Mouse (Mus musculus): ENCODE measurements around the gene Olfr613. TPM values are rescaled to one million over a fixed set of nuclear protein-coding genes. Genes with fewer than 3 reads are reported as not detected.
"Not testable (repeated sequence)": the region's sequence is repeated elsewhere in the genome, so short reads cannot be mapped to it uniquely, and the experiment has no call there.

Olfr613 gene
- polyA plus RNA-seq (2011; ENCODE audit: insufficient read depth, insufficient read length, low read depth, missing spikeins) = not detected in 2 replicates

- H3K27ac ChIP-seq (ENCODE audit: insufficient read depth, low read length) = no peak within 1 kb of the TSS
- H3K36me3 ChIP-seq (ENCODE audit: control insufficient read depth, insufficient read depth, low read length, poor library complexity, severe bottlenecking) = no peaks in the 10 kb centered on the region
- no peaks in the 10 kb centered on the region for H3K4me1 ChIP-seq (ENCODE audit: control insufficient read depth, insufficient read depth, low read length)
- no peaks in the 10 kb centered on the region for H3K9me3 ChIP-seq (replicated peaks; ENCODE audit: control insufficient read depth, insufficient read depth, low read length, poor library complexity, severe bottlenecking)
- no peak within 1 kb of the TSS for H3K4me3 ChIP-seq (ENCODE audit: low read depth, low read length)
- TF ChIP-seq POLR2A (IDR thresholded peaks at IDR 0.05; ENCODE audit: insufficient read depth, low read length) (no peak), EP300 (IDR thresholded peaks at IDR 0.05; ENCODE audit: insufficient read depth, low read depth, low read length) (no peak), CTCF (IDR thresholded peaks at IDR 0.05; ENCODE audit: low read depth, low read length) (no peak)
- H3K27me3 ChIP-seq (ENCODE audit: control insufficient read depth, insufficient read depth, low read length, poor library complexity, severe bottlenecking) = no peaks in the 10 kb centered on the region
- no peak within 1 kb of the TSS for H3K9ac ChIP-seq (ENCODE audit: low read depth, poor library complexity, severe bottlenecking)
These were observed at the start of gene Olfr613 for GRCm38 (mm10) chr7:103547774-103548173. Gene Olfr613 (plus strand): TSS chr7:103548074.

- Histone ChIP-seq H3K9me3 (replicated peaks; ENCODE audit: control insufficient read depth, insufficient read depth, low read length, poor library complexity, severe bottlenecking) (no peaks in the 10 kb centered on the region), H3K4me1 (ENCODE audit: control insufficient read depth, insufficient read depth, low read length) (no peaks in the 10 kb centered on the region), H3K36me3 (ENCODE audit: control insufficient read depth, insufficient read depth, low read length, poor library complexity, severe bottlenecking) (no peaks in the 10 kb centered on the region), H3K27ac (ENCODE audit: insufficient read depth, low read length) (no peak within 1 kb of the TSS), H3K9ac (ENCODE audit: low read depth, poor library complexity, severe bottlenecking) (no peak within 1 kb of the TSS), H3K27me3 (ENCODE audit: control insufficient read depth, insufficient read depth, low read length, poor library complexity, severe bottlenecking) (no peaks in the 10 kb centered on the region), H3K4me3 (ENCODE audit: low read depth, low read length) (no peak within 1 kb of the TSS)
- TF ChIP-seq POLR2A (IDR thresholded peaks at IDR 0.05; ENCODE audit: insufficient read depth, low read length) (no peak), CTCF (IDR thresholded peaks at IDR 0.05; ENCODE audit: low read depth, low read length) (no peak), EP300 (IDR thresholded peaks at IDR 0.05; ENCODE audit: insufficient read depth, low read depth, low read length) (no peak)
These were observed 35.9 kb upstream of the Olfr613 start, which contains the start of gene Olfr610 for GRCm38 (mm10) chr7:103512022-103512421. Gene Olfr610 (minus strand): TSS chr7:103512122.

GRCm38 (mm10) chr7:103520746-103521145 lies 27.1 kb upstream of the Olfr613 start, which contains the start of gene Olfr611:
Gene Olfr611 (minus strand): TSS chr7:103520846.
- H3K4me1 ChIP-seq (ENCODE audit: control insufficient read depth, insufficient read depth, low read length); H3K9ac ChIP-seq (ENCODE audit: low read depth, poor library complexity, severe bottlenecking); H3K4me3 ChIP-seq (ENCODE audit: low read depth, low read length); H3K27me3 ChIP-seq (ENCODE audit: control insufficient read depth, insufficient read depth, low read length, poor library complexity, severe bottlenecking); H3K36me3 ChIP-seq (ENCODE audit: control insufficient read depth, insufficient read depth, low read length, poor library complexity, severe bottlenecking); H3K27ac ChIP-seq (ENCODE audit: insufficient read depth, low read length); H3K9me3 ChIP-seq (replicated peaks; ENCODE audit: control insufficient read depth, insufficient read depth, low read length, poor library complexity, severe bottlenecking): not testable (repeated sequence)

- not testable (repeated sequence) for H3K27ac ChIP-seq (ENCODE audit: insufficient read depth, low read length); H3K9me3 ChIP-seq (replicated peaks; ENCODE audit: control insufficient read depth, insufficient read depth, low read length, poor library complexity, severe bottlenecking); H3K4me1 ChIP-seq (ENCODE audit: control insufficient read depth, insufficient read depth, low read length); H3K27me3 ChIP-seq (ENCODE audit: control insufficient read depth, insufficient read depth, low read length, poor library complexity, severe bottlenecking); H3K9ac ChIP-seq (ENCODE audit: low read depth, poor library complexity, severe bottlenecking); H3K4me3 ChIP-seq (ENCODE audit: low read depth, low read length); H3K36me3 ChIP-seq (ENCODE audit: control insufficient read depth, insufficient read depth, low read length, poor library complexity, severe bottlenecking)
These were observed 5.3 kb upstream of the Olfr613 start, which contains the start of gene Olfr612 for GRCm38 (mm10) chr7:103542617-103543016. Gene Olfr612 (minus strand): TSS chr7:103542717.

GRCm38 (mm10) chr7:103555779-103556178 lies 7.9 kb downstream of the Olfr613 start, which contains the start of gene Olfr615:
Gene Olfr615 (plus strand): TSS chr7:103556079.
- Histone ChIP-seq H3K27ac (ENCODE audit: insufficient read depth, low read length) (no peak within 1 kb of the TSS), H3K9ac (ENCODE audit: low read depth, poor library complexity, severe bottlenecking) (no peak within 1 kb of the TSS), H3K27me3 (ENCODE audit: control insufficient read depth, insufficient read depth, low read length, poor library complexity, severe bottlenecking) (no peaks in the 10 kb centered on the region), H3K4me3 (ENCODE audit: low read depth, low read length) (no peak within 1 kb of the TSS), H3K4me1 (ENCODE audit: control insufficient read depth, insufficient read depth, low read length) (no peaks in the 10 kb centered on the region), H3K36me3 (ENCODE audit: control insufficient read depth, insufficient read depth, low read length, poor library complexity, severe bottlenecking) (no peaks in the 10 kb centered on the region), H3K9me3 (replicated peaks; ENCODE audit: control insufficient read depth, insufficient read depth, low read length, poor library complexity, severe bottlenecking) (no peaks in the 10 kb centered on the region)
- TF ChIP-seq EP300 (IDR thresholded peaks at IDR 0.05; ENCODE audit: insufficient read depth, low read depth, low read length) (no peak), CTCF (IDR thresholded peaks at IDR 0.05; ENCODE audit: low read depth, low read length) (no peak), POLR2A (IDR thresholded peaks at IDR 0.05; ENCODE audit: insufficient read depth, low read length) (no peak)

GRCm38 (mm10) chr7:103569043-103569442 lies 21.2 kb downstream of the Olfr613 start, which contains the start of gene Olfr616:
Gene Olfr616 (minus strand): TSS chr7:103569143.
- H3K4me3 ChIP-seq (ENCODE audit: low read depth, low read length) = no peak within 1 kb of the TSS
- TF ChIP-seq EP300 (IDR thresholded peaks at IDR 0.05; ENCODE audit: insufficient read depth, low read depth, low read length) (no peak), POLR2A (IDR thresholded peaks at IDR 0.05; ENCODE audit: insufficient read depth, low read length) (no peak), CTCF (IDR thresholded peaks at IDR 0.05; ENCODE audit: low read depth, low read length) (no peak)
- H3K27me3 ChIP-seq (ENCODE audit: control insufficient read depth, insufficient read depth, low read length, poor library complexity, severe bottlenecking) = no peaks in the 10 kb centered on the region
- H3K36me3 ChIP-seq (ENCODE audit: control insufficient read depth, insufficient read depth, low read length, poor library complexity, severe bottlenecking) = no peaks in the 10 kb centered on the region
- H3K27ac ChIP-seq (ENCODE audit: insufficient read depth, low read length) = no peak within 1 kb of the TSS
- no peaks in the 10 kb centered on the region for H3K9me3 ChIP-seq (replicated peaks; ENCODE audit: control insufficient read depth, insufficient read depth, low read length, poor library complexity, severe bottlenecking)
- no peak within 1 kb of the TSS for H3K9ac ChIP-seq (ENCODE audit: low read depth, poor library complexity, severe bottlenecking)
- no peaks in the 10 kb centered on the region for H3K4me1 ChIP-seq (ENCODE audit: control insufficient read depth, insufficient read depth, low read length)
